Mouse (Mus musculus) G1E (cell line): Measurements from ENCODE around the gene Tmem9. TPM values are rescaled to one million over a fixed set of nuclear protein-coding genes. Genes with fewer than 3 reads are reported as not detected.
A peak's percentile ranks its signal among the peaks of the same experiment; 100 is the strongest.

Experiments used
- ATAC-seq: 2 replicates; pipeline ENCODE4 v1.8.0; 2016; ENCODE audit warnings: mild to moderate bottlenecking; ENCODE audit not compliant: insufficient number of reproducible peaks, poor library complexity, low FRiP score, severe bottlenecking; ENCODE audit errors: extremely low read depth
- DNase-seq: peaks from one replicate; pipeline ENCODE4 v3.0.0; 2012; ENCODE audit warnings: low spot score
- H3K27me3 ChIP-seq: 2 replicates; pipeline ENCODE4 v1.6.1; 2012; ENCODE audit warnings: mild to moderate bottlenecking, low read length, inconsistent platforms; ENCODE audit not compliant: insufficient read depth
- H3K36me3 ChIP-seq: replicated peaks from 2 replicates; pipeline ENCODE3; 2012; ENCODE audit warnings: mild to moderate bottlenecking, inconsistent platforms
- H3K4me1 ChIP-seq: 2 replicates; pipeline ENCODE4 v1.6.1; 2012; ENCODE audit warnings: low read depth, low read length, inconsistent platforms, mixed read lengths; ENCODE audit not compliant: insufficient read depth
- H3K4me3 ChIP-seq: 2 replicates; pipeline ENCODE4 v1.5.1; 2012; ENCODE audit warnings: low read depth, mild to moderate bottlenecking, inconsistent platforms, low read length, moderate library complexity, mixed read lengths
- H3K9me3 ChIP-seq: replicated peaks from 2 replicates; pipeline ENCODE4 v1.6.1; 2012; ENCODE audit warnings: inconsistent platforms
- CTCF ChIP-seq: IDR thresholded peaks from 2 replicates; pipeline ENCODE4 v1.5.1; 2012; ENCODE audit warnings: low read depth, low read length, inconsistent platforms, mixed read lengths
- GATA1 ChIP-seq: IDR thresholded peaks from 2 replicates; pipeline ENCODE4 v1.6.1; 2012; ENCODE audit warnings: borderline replicate concordance, low read length, inconsistent platforms, mixed read lengths
- GATA2 ChIP-seq: IDR thresholded peaks from 2 replicates; pipeline ENCODE4 v1.6.1; 2012; ENCODE audit warnings: low read depth, low read length, inconsistent platforms, borderline replicate concordance
- POLR2AphosphoS5 ChIP-seq: IDR thresholded peaks from 2 replicates; pipeline ENCODE4 v1.6.1; 2012; ENCODE audit warnings: low read depth, low read length, inconsistent platforms; ENCODE audit not compliant: insufficient replicate concordance
- TAL1 ChIP-seq: conservative IDR thresholded peaks from 2 replicates; pipeline ENCODE4 v1.6.1; 2012; ENCODE audit warnings: low read depth, low read length, inconsistent platforms, mixed read lengths
- polyA plus RNA-seq: library from polyadenylated mRNA; stranded (reverse); fragments of >175 nt; gene quantifications from 2 replicates; pipeline ENCODE4 v1.2.3, GENCODE M21; 2012
- total RNA-seq, 2 experiments: library from RNA; stranded (forward) in 1 of 2; stranded (reverse) in 1 of 2; fragments of 200-1000 nt in 1 of 2; fragments of >200 nt in 1 of 2; fragmentation: Nextera tagmentation in 1 of 2; gene quantifications; 2 replicates each; pipeline ENCODE4 v1.2.3; 2014 to 2017

Tmem9 gene
- total and polyA plus RNA-seq, 3 experiments, result 63.5 to 78.3 (median 78.0) TPM

- H3K4me1 ChIP-seq, result peaks cover 11% of the 10 kb centered on the region
- peaks cover 54% of the 10 kb centered on the region for H3K27me3 ChIP-seq
- no peak overlapping the region for H3K4me3 ChIP-seq
- 0 out of 2 replicates have a peak, but pooled peaks cover 2% of the 10 kb centered on the region for H3K9me3 ChIP-seq
- DNase-seq, result no peak
- H3K36me3 ChIP-seq, result no peaks in the 10 kb centered on the region
- no peak for ATAC-seq
- TF ChIP-seq GATA2, result no peak
- TF ChIP-seq GATA1, result no peak
- no peak for TF ChIP-seq CTCF
- no peak for TF ChIP-seq POLR2AphosphoS5
- no peak for TF ChIP-seq TAL1
Observed at GRCm38 (mm10) chr1:136001438-136001837, 6.5 kb upstream of the Tmem9 start.

GRCm38 (mm10) chr1:136006292-136006748, 1.6 kb upstream of the Tmem9 start, which contains the start of gene Igfn1:
Gene Igfn1, minus strand, starts transcription at chr1:136006342.
- DNase-seq (no peak), ATAC-seq (no peak)
- no peaks in the 10 kb centered on the region for H3K36me3 ChIP-seq
- peaks cover 26% of the 10 kb centered on the region for H3K27me3 ChIP-seq
- peaks cover 42% of the 10 kb centered on the region for H3K4me1 ChIP-seq
- H3K4me3 ChIP-seq, result no peak within 1 kb of the TSS; the same call in 1 of the 2 replicates
- TF ChIP-seq GATA1 (no peak), GATA2 (no peak), CTCF (no peak), POLR2AphosphoS5 (no peak), TAL1 (no peak)
- 0 out of 2 replicates have a peak, but pooled peaks cover 5% of the 10 kb centered on the region for H3K9me3 ChIP-seq

GRCm38 (mm10) chr1:136008159-136008533, 196 bp downstream of the Tmem9 start:
- peaks cover 57% of the 10 kb centered on the region for H3K4me1 ChIP-seq

GRCm38 (mm10) chr1:136010247-136010646, 2.3 kb downstream of the Tmem9 start:
- no peak overlapping the region for H3K4me3 ChIP-seq
- no peak for ATAC-seq
- H3K27me3 ChIP-seq, result peaks cover 11% of the 10 kb centered on the region; the same call in 1 of the 2 replicates
- DNase-seq, result no peak
- no peaks in the 10 kb centered on the region for H3K36me3 ChIP-seq
- H3K4me1 ChIP-seq, result peaks cover 73% of the 10 kb centered on the region
- TF ChIP-seq GATA2 (no peak), POLR2AphosphoS5 (no peak), TAL1 (no peak), GATA1 (no peak), CTCF (no peak)
- H3K9me3 ChIP-seq, result 0 out of 2 replicates have a peak, but pooled peaks cover 2% of the 10 kb centered on the region

More at GRCm38 (mm10) chr1:136008159-136008533, 196 bp downstream of the Tmem9 start:
- H3K9me3 ChIP-seq, result 0 out of 2 replicates have a peak, but pooled peaks cover 2% of the 10 kb centered on the region
- H3K4me3 ChIP-seq, result peak overlapping the region; percentile 67
- ATAC-seq (peak; percentile 47), DNase-seq (peak; percentile 42)
- H3K27me3 ChIP-seq, result peaks cover 13% of the 10 kb centered on the region
- no peak for TF ChIP-seq GATA2
- no peaks in the 10 kb centered on the region for H3K36me3 ChIP-seq

GRCm38 (mm10) chr1:136013513-136013912, 5.6 kb downstream of the Tmem9 start:
- H3K36me3 ChIP-seq, result no peaks in the 10 kb centered on the region
- peaks cover 79% of the 10 kb centered on the region for H3K4me1 ChIP-seq
- no peak overlapping the region for H3K4me3 ChIP-seq
- DNase-seq (no peak), ATAC-seq (no peak)
- no peak for TF ChIP-seq GATA1
- TF ChIP-seq GATA2, result no peak
- no peak for TF ChIP-seq POLR2AphosphoS5
- no peak for TF ChIP-seq TAL1
- TF ChIP-seq CTCF, result no peak
- H3K27me3 ChIP-seq, result no peaks in the 10 kb centered on the region
- H3K9me3 ChIP-seq, result 0 out of 2 replicates have a peak, but pooled peaks cover 2% of the 10 kb centered on the region

- no peak for TF ChIP-seq GATA1
- peak; percentile 100 for TF ChIP-seq TAL1
- no peak for TF ChIP-seq CTCF
- TF ChIP-seq POLR2AphosphoS5, result no peak
- H3K4me3 ChIP-seq, result peak overlapping the region; percentile 17; the same call in 1 of the 2 replicates
- DNase-seq (peak; percentile 84), ATAC-seq (peak; percentile 86)
- no peaks in the 10 kb centered on the region for H3K27me3 ChIP-seq
- 0 out of 2 replicates have a peak, but pooled peaks cover 2% of the 10 kb centered on the region for H3K9me3 ChIP-seq
- H3K4me1 ChIP-seq, result peaks cover 84% of the 10 kb centered on the region
- peaks cover 10% of the 10 kb centered on the region for H3K36me3 ChIP-seq
Observed at GRCm38 (mm10) chr1:136014796-136015502, 7.0 kb downstream of the Tmem9 start.
